Mouse (Mus musculus) forebrain, postnatal 0 days (tissue): ENCODE measurements around the gene Gpr62. TPM values are rescaled to one million over a fixed set of nuclear protein-coding genes. Genes with fewer than 3 reads are reported as not detected.
A peak's percentile ranks its signal among the peaks of the same experiment; 100 is the strongest.

ENCODE experiments used
- ATAC-seq: fragments of 200-750 bp; cut with Nextera tagmentation; 2 replicates; pipeline ENCODE4 v1.8.0; 2017; ENCODE audit warnings: mild to moderate bottlenecking, moderate library complexity
- DNase-seq: peaks from one replicate; pipeline ENCODE4 v3.0.0-alpha.2; 2015
- H3K27ac ChIP-seq: fragments of 300-500 bp; sonication (generic); 2 replicates; pipeline ENCODE4 v1.5.1; 2014; ENCODE audit warnings: low read depth, mild to moderate bottlenecking, antibody characterized with exemption, low read length, moderate library complexity, mixed read lengths
- H3K27me3 ChIP-seq: fragments of 300-500 bp; sonication (generic); 2 replicates; pipeline ENCODE4 v1.6.1; 2014; ENCODE audit warnings: mild to moderate bottlenecking, low read length, mixed read lengths; ENCODE audit not compliant: insufficient read depth
- H3K36me3 ChIP-seq: fragments of 300-500 bp; sonication (generic); 2 replicates; pipeline ENCODE4 v1.6.1; 2014; ENCODE audit warnings: mild to moderate bottlenecking, moderate library complexity; ENCODE audit not compliant: insufficient read depth
- H3K4me1 ChIP-seq: fragments of 300-500 bp; sonication (generic); 2 replicates; pipeline ENCODE4 v1.6.1; 2014; ENCODE audit warnings: antibody characterized with exemption; ENCODE audit not compliant: insufficient read depth
- H3K4me2 ChIP-seq: fragments of 300-500 bp; sonication (generic); 2 replicates; pipeline ENCODE4 v1.6.1; 2014; ENCODE audit warnings: low read depth, mild to moderate bottlenecking, moderate library complexity
- H3K4me3 ChIP-seq: fragments of 300-500 bp; sonication (generic); 2 replicates; pipeline ENCODE4 v1.5.1; 2014; ENCODE audit warnings: low read depth, low read length, mixed read lengths
- H3K9ac ChIP-seq: fragments of 300-500 bp; sonication (generic); 2 replicates; pipeline ENCODE4 v1.6.1; 2014; ENCODE audit warnings: mild to moderate bottlenecking
- H3K9me3 ChIP-seq: fragments of 300-500 bp; sonication (generic); 2 replicates; pipeline ENCODE4 v1.6.1; 2016; ENCODE audit warnings: low read length
- CTCF ChIP-seq: sonication (generic); IDR thresholded peaks from 2 replicates; pipeline ENCODE4 v1.5.1; 2016; ENCODE audit warnings: antibody characterized with exemption, control low read depth, low read depth
- WGBS: fragments of 180-500 bp; shearing (Covaris S2); extraction: QIAGEN DNeasy Blood & Tissue Kit; methylation state at CpG from one replicate; pipeline ENCODE4 v1.1.7; 2014; 5-methylcytosine and 5-hydroxymethylcytosine counted together
- polyA plus RNA-seq: library from polyadenylated mRNA; unstranded; fragments of >200 nt; fragmentation: Nextera tagmentation; extraction: Ambion mirVana; gene quantifications from 2 replicates; pipeline ENCODE4 v1.2.1, GENCODE M21; 2015
- total RNA-seq: library from RNA; depleted of rRNA; stranded (reverse); fragments of >200 nt; gene quantifications from 2 replicates; pipeline ENCODE4 v1.2.3, GENCODE M21; 2014; rRNA removed

The Gpr62 gene
- total and polyA plus RNA-seq, 2 experiments from 2014 or later: 1.8 to 3.0 TPM

DNA sequence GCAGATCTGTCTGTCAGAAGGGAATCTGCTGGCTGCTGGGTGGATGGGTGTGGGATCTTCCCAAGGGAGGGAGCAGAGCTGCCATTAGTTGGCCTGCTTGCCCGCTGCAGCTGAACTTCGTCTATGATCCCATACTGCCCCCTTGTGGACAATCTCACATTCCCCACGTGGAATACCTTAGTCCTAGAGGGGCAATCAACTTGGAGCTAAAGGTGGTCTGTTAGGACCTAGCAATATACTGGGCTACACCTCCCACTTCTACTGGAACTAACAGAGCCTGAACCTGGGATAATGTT is 43.9 kb downstream of the Gpr62 start:
- 0% methylated on average over 3 of the region's 3 CpGs for WGBS
- no peaks in the 10 kb centered on the region for H3K27me3 ChIP-seq
- 0 out of 2 replicates have a peak overlapping the region, but pooled peaks have one; percentile 11 for H3K9ac ChIP-seq
- H3K36me3 ChIP-seq: no peaks in the 10 kb centered on the region
- no peak overlapping the region for H3K4me3 ChIP-seq
- TF ChIP-seq CTCF: peak; percentile 98
- ATAC-seq (peak; percentile 78), DNase-seq (peak; percentile 94)
- no peaks in the 10 kb centered on the region for H3K9me3 ChIP-seq
- no peak overlapping the region for H3K27ac ChIP-seq
- H3K4me1 ChIP-seq: peaks cover 28% of the 10 kb centered on the region
- peak overlapping the region; percentile 18 for H3K4me2 ChIP-seq

DNA sequence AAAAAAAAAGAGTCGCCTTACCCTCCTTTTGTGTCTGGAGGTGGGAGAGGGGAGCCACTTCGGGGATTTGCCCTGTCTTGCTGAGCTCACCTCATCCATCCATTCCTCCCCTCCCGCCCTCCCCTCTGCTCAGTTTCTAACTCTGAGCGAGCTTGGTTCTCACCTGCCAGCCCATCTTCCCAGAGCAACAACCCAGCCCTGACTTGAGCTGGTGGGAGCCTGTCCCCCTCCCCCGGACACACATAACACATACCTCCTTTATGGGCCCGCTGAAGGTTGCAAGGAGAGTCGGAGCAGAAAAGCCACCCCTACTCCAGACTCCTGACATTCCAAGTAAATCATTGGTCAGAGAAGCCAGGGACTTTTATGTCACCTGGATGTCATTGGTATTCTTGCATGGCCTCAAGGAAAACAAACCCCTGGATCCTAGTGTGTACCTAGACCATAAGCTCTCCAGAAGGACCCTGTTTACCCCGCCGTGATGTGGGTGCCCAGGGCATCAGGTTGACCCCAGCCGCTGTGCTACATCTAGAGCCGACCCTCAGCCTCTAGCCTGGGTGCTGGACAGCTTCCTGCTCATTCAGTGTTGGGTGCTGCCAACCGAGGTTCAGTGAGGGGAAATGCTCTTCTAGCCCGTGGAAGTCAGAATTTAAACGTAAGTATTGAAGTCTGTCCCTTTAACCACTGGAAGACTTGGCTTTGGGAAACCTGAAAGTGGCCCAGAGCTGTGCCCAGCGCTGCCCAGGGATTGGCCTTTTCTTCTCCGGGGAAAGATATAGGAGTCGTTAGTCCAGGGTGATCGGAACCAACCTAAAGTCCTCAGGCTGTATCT is 44.5 kb downstream of the Gpr62 start:
- Histone ChIP-seq H3K36me3 (no peaks in the 10 kb centered on the region), H3K4me3 (no peak overlapping the region), H3K27ac (peak overlapping the region; percentile 29; the same call in 1 of the 2 replicates), H3K9me3 (no peaks in the 10 kb centered on the region), H3K27me3 (no peaks in the 10 kb centered on the region), H3K4me1 (peaks cover 28% of the 10 kb centered on the region), H3K4me2 (peak overlapping the region; percentile 18), H3K9ac (0 out of 2 replicates have a peak overlapping the region, but pooled peaks have one; percentile 33)
- DNase-seq (no peak), ATAC-seq (0 out of 2 replicates have a peak, but pooled peaks have one; percentile 1)
- no peak for TF ChIP-seq CTCF
- WGBS: 8% methylated on average over 18 of the region's 18 CpGs

DNA sequence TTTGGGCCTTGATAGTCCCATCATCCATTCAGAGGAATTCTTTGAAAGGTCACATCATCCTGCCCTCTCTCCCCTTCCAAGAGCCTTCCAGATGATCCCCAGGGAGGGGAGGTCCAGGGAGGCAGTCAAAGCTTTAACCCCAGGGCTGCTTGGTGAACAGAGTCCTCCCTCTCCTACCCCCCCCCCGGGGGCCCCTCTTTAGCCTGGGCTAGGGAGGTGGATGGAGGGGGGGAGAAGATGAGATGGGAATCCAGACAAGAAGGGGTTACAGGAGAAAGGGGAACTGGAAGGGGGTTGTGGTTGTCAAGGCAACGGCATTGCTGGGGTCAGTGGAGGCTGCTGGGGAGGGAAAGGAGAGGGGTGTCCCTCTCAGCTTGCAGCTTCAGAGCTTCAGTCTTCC is 45.1 kb downstream of the Gpr62 start:
- H3K4me1 ChIP-seq: peaks cover 28% of the 10 kb centered on the region
- no peak overlapping the region for H3K4me2 ChIP-seq
- TF ChIP-seq CTCF: no peak
- H3K9ac ChIP-seq: 0 out of 2 replicates have a peak overlapping the region, but pooled peaks have one; percentile 33
- ATAC-seq: no peak
- H3K36me3 ChIP-seq: no peaks in the 10 kb centered on the region
- H3K27ac ChIP-seq: no peak overlapping the region
- H3K9me3 ChIP-seq: no peaks in the 10 kb centered on the region
- no peak for DNase-seq
- WGBS: 5% methylated on average over 2 of the region's 2 CpGs
- no peaks in the 10 kb centered on the region for H3K27me3 ChIP-seq
- H3K4me3 ChIP-seq: no peak overlapping the region

DNA sequence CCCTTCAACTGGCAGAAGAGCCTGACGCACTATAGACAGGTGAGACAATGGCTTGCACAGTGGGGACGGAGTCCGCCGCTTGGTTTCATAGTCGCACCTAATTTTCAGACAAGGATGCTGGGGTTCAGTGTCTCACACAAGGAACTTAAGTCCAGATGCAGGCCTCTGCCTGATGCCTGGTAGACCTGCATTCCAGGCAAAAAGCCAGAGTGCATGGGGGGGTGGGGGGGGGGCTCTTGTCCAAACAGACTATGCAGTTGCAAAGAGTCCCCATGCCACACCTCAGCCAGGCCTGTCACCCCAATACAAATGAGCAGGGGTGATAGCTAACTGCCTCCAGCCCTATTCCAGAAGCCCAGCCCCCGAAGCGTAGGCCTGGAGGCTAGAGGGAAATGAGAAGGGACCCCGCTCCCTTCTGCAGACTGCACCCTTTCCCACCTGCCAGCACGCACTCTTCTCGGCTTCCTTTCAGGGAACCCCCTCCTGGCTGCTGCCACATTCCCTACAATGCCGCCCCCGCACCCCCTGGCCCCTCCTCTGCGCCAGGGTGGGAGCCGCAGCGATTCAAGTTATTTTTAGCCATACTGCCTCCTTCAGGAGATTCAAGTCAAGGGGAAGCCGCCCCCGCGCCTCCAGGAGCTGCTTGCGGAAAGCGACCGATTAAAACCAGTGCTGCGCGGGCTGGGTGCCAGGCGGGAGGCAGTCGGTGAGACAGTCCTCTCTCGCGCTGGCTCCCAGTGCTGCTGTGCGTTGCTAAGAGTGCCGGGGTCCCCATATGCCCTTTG is 47.7 kb downstream of the Gpr62 start:
- H3K36me3 ChIP-seq: no peaks in the 10 kb centered on the region
- WGBS: 13% methylated on average over 29 of the region's 29 CpGs
- peak overlapping the region; percentile 25 for H3K4me3 ChIP-seq
- ATAC-seq (peak; percentile 89), DNase-seq (peak; percentile 93)
- H3K9ac ChIP-seq: peak overlapping the region; percentile 46
- peak overlapping the region; percentile 55 for H3K4me2 ChIP-seq
- no peaks in the 10 kb centered on the region for H3K27me3 ChIP-seq
- peak; percentile 66 for TF ChIP-seq CTCF
- peak overlapping the region; percentile 83 for H3K27ac ChIP-seq
- H3K9me3 ChIP-seq: no peaks in the 10 kb centered on the region
- peaks cover 28% of the 10 kb centered on the region for H3K4me1 ChIP-seq

DNA sequence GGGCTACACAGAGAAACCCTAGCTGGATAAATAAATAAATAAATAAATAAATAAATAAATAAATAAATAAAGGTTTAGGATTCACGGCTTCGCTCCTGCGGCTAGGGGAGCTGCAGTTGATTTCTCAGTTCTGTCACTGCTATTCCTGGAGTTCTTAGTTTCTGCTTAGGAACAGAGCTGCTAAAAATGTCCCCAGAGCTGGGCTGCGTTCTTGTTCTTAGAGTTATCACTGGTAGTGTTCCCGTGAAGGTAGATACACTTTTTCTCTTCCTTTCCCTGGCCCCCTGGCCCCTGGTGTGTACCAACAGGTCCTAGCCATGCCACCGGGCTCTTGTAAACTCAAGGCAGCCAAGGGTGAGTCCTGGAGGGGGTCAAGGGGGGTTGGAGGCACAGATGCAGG is 48.9 kb downstream of the Gpr62 start:
- H3K27me3 ChIP-seq: no peaks in the 10 kb centered on the region
- H3K9me3 ChIP-seq: no peaks in the 10 kb centered on the region
- no peak overlapping the region for H3K4me2 ChIP-seq
- no peak overlapping the region for H3K9ac ChIP-seq
- DNase-seq (no peak), ATAC-seq (no peak)
- no peaks in the 10 kb centered on the region for H3K36me3 ChIP-seq
- H3K4me3 ChIP-seq: no peak overlapping the region
- TF ChIP-seq CTCF: no peak
- peaks cover 28% of the 10 kb centered on the region for H3K4me1 ChIP-seq
- WGBS: 79% methylated on average over 6 of the region's 6 CpGs
- H3K27ac ChIP-seq: 0 out of 2 replicates have a peak overlapping the region, but pooled peaks have one; percentile 5

Other genes starting within 250 kb of the Gpr62 start
- gene Tlr9, start 243.3 kb downstream of the Gpr62 start, total RNA-seq: 0.08 and 0.14 TPM in 2 replicates
- 0.04 TPM in 1 of 2 replicates, not detected in the other for gene Tlr9, start 243.3 kb downstream of the Gpr62 start, polyA plus RNA-seq
- gene Alas1, start 217.3 kb downstream of the Gpr62 start, total RNA-seq: 58.4 and 68.4 TPM in 2 replicates
- gene Alas1, start 217.3 kb downstream of the Gpr62 start, polyA plus RNA-seq: 70.4 and 77.8 TPM in 2 replicates
- gene Poc1a, start 184.9 kb downstream of the Gpr62 start, total RNA-seq: 5.8 and 7.6 TPM in 2 replicates
- 12.0 and 14.3 TPM in 2 replicates for gene Poc1a, start 184.9 kb downstream of the Gpr62 start, polyA plus RNA-seq
- 43.5 and 44.5 TPM in 2 replicates for gene Dusp7, start 97.3 kb downstream of the Gpr62 start, total RNA-seq
- 16.5 and 16.7 TPM in 2 replicates for gene Dusp7, start 97.3 kb downstream of the Gpr62 start, polyA plus RNA-seq
- gene Rpl29, start 36.5 kb downstream of the Gpr62 start, total RNA-seq: 890 and 984 TPM in 2 replicates
- gene Rpl29, start 36.5 kb downstream of the Gpr62 start, polyA plus RNA-seq: 678 and 804 TPM in 2 replicates
- gene Acy1, start 27.6 kb downstream of the Gpr62 start, total RNA-seq: 12.9 and 18.1 TPM in 2 replicates
- gene Acy1, start 27.6 kb downstream of the Gpr62 start, polyA plus RNA-seq: 20.5 and 21.0 TPM in 2 replicates
- 10.5 and 13.8 TPM in 2 replicates for gene Abhd14b, start 18.5 kb downstream of the Gpr62 start, total RNA-seq
- gene Abhd14b, start 18.5 kb downstream of the Gpr62 start, polyA plus RNA-seq: 7.6 and 8.8 TPM in 2 replicates
- 54.4 and 63.2 TPM in 2 replicates for gene Abhd14a, start 18.3 kb downstream of the Gpr62 start, total RNA-seq
- gene Abhd14a, start 18.3 kb downstream of the Gpr62 start, polyA plus RNA-seq: 84.1 and 87.1 TPM in 2 replicates
- 454 and 602 TPM in 2 replicates for gene Pcbp4, start 12.6 kb downstream of the Gpr62 start, total RNA-seq
- 251 and 273 TPM in 2 replicates for gene Pcbp4, start 12.6 kb downstream of the Gpr62 start, polyA plus RNA-seq
- gene Rrp9, start 10.0 kb upstream of the Gpr62 start, total RNA-seq: 45.6 and 52.9 TPM in 2 replicates
- 46.5 and 47.3 TPM in 2 replicates for gene Rrp9, start 10.0 kb upstream of the Gpr62 start, polyA plus RNA-seq
- gene Parp3, start 11.0 kb upstream of the Gpr62 start, total RNA-seq: 2.2 and 6.2 TPM in 2 replicates
- gene Parp3, start 11.0 kb upstream of the Gpr62 start, polyA plus RNA-seq: 1.4 and 1.7 TPM in 2 replicates
- not detected in 2 replicates for gene Iqcf1, start 34.0 kb upstream of the Gpr62 start, total RNA-seq
- not detected in 2 replicates for gene Iqcf1, start 34.0 kb upstream of the Gpr62 start, polyA plus RNA-seq
- gene Iqcf5, start 48.6 kb upstream of the Gpr62 start, total RNA-seq: not detected in 2 replicates
- gene Iqcf5, start 48.6 kb upstream of the Gpr62 start, polyA plus RNA-seq: 0.41 TPM in 1 of 2 replicates, not detected in the other
- gene Iqcf3, start 95.7 kb upstream of the Gpr62 start, total RNA-seq: not detected in 2 replicates
- gene Iqcf3, start 95.7 kb upstream of the Gpr62 start, polyA plus RNA-seq: not detected in 2 replicates
- not detected in 2 replicates for gene Iqcf4, start 105.1 kb upstream of the Gpr62 start, total RNA-seq
- not detected in 2 replicates for gene Iqcf4, start 105.1 kb upstream of the Gpr62 start, polyA plus RNA-seq
- not detected in 2 replicates for gene Iqcf6, start 160.6 kb upstream of the Gpr62 start, total RNA-seq
- gene Iqcf6, start 160.6 kb upstream of the Gpr62 start, polyA plus RNA-seq: not detected in 2 replicates
- gene Grm2, start 190.1 kb upstream of the Gpr62 start, total RNA-seq: 13.6 and 14.6 TPM in 2 replicates
- 19.8 and 20.7 TPM in 2 replicates for gene Grm2, start 190.1 kb upstream of the Gpr62 start, polyA plus RNA-seq
- 61.2 and 68.6 TPM in 2 replicates for gene Tex264, start 220.0 kb upstream of the Gpr62 start, total RNA-seq
- 98.3 and 105 TPM in 2 replicates for gene Tex264, start 220.0 kb upstream of the Gpr62 start, polyA plus RNA-seq